Mouse (Mus musculus) heart, adult 2 months (tissue): ENCODE data around the gene Syngr2.

Experiments
- CTCF ChIP-seq: fragments of 200-600 bp; IDR thresholded peaks from 2 replicates; pipeline ENCODE4 v1.8.1; 2022; ENCODE audit warnings: antibody characterized with exemption, mild to moderate bottlenecking, moderate library complexity
- EP300 ChIP-seq: fragments of 200-500 bp; IDR thresholded peaks from 2 replicates; pipeline ENCODE4 v1.6.1; 2011; ENCODE audit warnings: low read depth, low read length, control low read depth; ENCODE audit not compliant: insufficient read depth
- POLR2A ChIP-seq: fragments of 200-500 bp; IDR thresholded peaks from 2 replicates; pipeline ENCODE4 v1.6.1; 2011; ENCODE audit warnings: mild to moderate bottlenecking, low read depth, low read length, control low read depth; ENCODE audit not compliant: insufficient read depth

DNA sequence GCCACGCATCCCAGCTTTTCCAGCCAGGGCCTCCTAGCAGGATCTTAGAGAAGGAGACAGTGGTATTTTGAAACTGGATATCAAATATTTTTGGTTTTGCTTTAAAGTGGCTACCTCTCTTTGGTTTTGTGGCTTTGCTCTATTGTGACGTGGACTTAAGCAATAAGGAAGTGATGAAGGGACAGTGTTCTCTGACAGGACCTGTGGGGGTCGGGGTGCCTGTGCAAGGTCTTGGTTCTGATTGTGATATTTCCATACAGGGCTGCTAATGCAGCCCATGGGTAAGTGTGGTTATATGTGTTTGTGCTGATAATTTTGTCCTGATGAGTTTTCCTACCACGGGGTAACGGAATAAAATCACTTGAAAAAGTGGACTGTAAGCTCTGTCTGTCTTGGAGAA, 45.9 kb downstream of the Syngr2 start:
- no peak for TF ChIP-seq CTCF
- TF ChIP-seq POLR2A, result no peak
- TF ChIP-seq EP300, result no peak
